Mouse (Mus musculus) intestine, postnatal 0 days (tissue): ENCODE results near the gene Isyna1. TPM values are rescaled to one million over a fixed set of nuclear protein-coding genes. Genes with fewer than 3 reads are reported as not detected.
"Not testable (repeated sequence)": the region's sequence is repeated elsewhere in the genome, so short reads cannot be mapped to it uniquely, and the experiment has no call there.

Source experiments
- ATAC-seq: fragments of 200-750 bp; cut with Nextera tagmentation; 2 replicates; pipeline ENCODE4 v1.8.0; 2017; ENCODE audit warnings: mild to moderate bottlenecking, moderate TSS enrichment, moderate library complexity
- H3K27ac ChIP-seq: fragments of 300-500 bp; sonication (generic); 2 replicates; pipeline ENCODE4 v1.5.1; 2014; ENCODE audit warnings: mild to moderate bottlenecking, low read depth, low read length, moderate library complexity
- H3K27me3 ChIP-seq: fragments of 300-500 bp; sonication (generic); replicated peaks from 2 replicates; pipeline ENCODE4 v1.6.1; 2014; ENCODE audit warnings: low read length, mixed read lengths; ENCODE audit not compliant: control insufficient read depth, insufficient read depth
- H3K36me3 ChIP-seq: fragments of 300-500 bp; sonication (generic); 2 replicates; pipeline ENCODE4 v1.6.1; 2014; ENCODE audit warnings: mild to moderate bottlenecking, moderate library complexity; ENCODE audit not compliant: control insufficient read depth, insufficient read depth
- H3K4me1 ChIP-seq: fragments of 300-500 bp; sonication (generic); replicated peaks from 2 replicates; pipeline ENCODE4 v1.6.1; 2014; ENCODE audit warnings: antibody characterized with exemption, low read length, mixed read lengths; ENCODE audit not compliant: control insufficient read depth, insufficient read depth
- H3K4me2 ChIP-seq: fragments of 300-500 bp; sonication (generic); replicated peaks from 2 replicates; pipeline ENCODE4 v1.6.1; 2014; ENCODE audit warnings: low read depth, mild to moderate bottlenecking, moderate library complexity
- H3K4me3 ChIP-seq: fragments of 300-500 bp; sonication (generic); 2 replicates; pipeline ENCODE4 v1.5.1; 2014; ENCODE audit warnings: low read depth, low read length
- H3K9ac ChIP-seq: fragments of 300-500 bp; sonication (generic); 2 replicates; pipeline ENCODE4 v1.6.1; 2014; ENCODE audit warnings: mild to moderate bottlenecking, low read depth, low read length
- H3K9me3 ChIP-seq: fragments of 300-500 bp; sonication (generic); 2 replicates; pipeline ENCODE4 v1.6.1; 2016; ENCODE audit warnings: mixed run types; ENCODE audit not compliant: control insufficient read depth
- CTCF ChIP-seq: sonication (generic); IDR thresholded peaks from 2 replicates; pipeline ENCODE4 v1.5.1; 2016; ENCODE audit warnings: low read depth, mild to moderate bottlenecking, control low read depth, antibody characterized with exemption, moderate library complexity
- WGBS: fragments of 180-500 bp; shearing (Covaris S2); extraction: QIAGEN DNeasy Blood & Tissue Kit; methylation state at CpG from one replicate; pipeline ENCODE4 v1.1.7; 2014; 5-methylcytosine and 5-hydroxymethylcytosine counted together
- polyA plus RNA-seq: library from polyadenylated mRNA; unstranded; fragments of >200 nt; fragmentation: Nextera tagmentation; extraction: Ambion mirVana; gene quantifications from 2 replicates; pipeline ENCODE4 v1.2.1, GENCODE M21; 2015

Isyna1 gene
- polyA plus RNA-seq, 1 experiment from 2014 or later: 21.0 TPM

DNA sequence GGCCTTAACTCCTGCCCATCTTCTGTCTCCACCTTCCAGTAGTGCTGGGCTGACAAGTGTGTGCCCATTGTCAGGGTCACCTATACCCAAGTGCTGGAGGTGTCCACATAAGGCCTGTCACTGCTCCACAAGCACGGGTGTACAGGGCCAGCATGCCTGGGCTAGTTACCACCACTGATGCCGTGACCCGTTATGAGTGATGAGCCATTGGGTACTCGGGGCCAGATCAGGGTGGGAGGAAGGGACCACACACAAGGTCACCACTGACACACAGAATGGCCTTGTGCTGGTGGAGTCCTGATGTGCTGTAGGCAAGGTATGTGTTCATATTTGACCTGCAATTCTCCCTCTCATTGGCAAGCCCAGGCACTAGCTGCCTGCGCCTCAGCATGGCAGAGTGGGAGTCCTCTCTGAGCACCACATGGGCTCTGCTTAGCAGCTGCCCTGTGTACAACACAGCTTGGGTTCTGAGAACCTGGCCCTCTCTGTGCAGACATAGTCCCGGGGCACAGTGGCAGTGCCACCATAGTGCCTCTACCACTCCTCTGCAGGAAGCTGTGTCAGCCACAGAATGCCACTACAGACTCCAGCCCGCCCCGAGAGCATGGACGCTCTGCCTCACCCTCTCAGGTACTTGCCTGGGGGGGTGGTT, 9.4 kb upstream of the Isyna1 start:
- no peak for ATAC-seq
- no peak for TF ChIP-seq CTCF
- peaks cover 84% of the 10 kb centered on the region for H3K36me3 ChIP-seq
- no peaks in the 10 kb centered on the region for H3K27me3 ChIP-seq
- H3K4me2 ChIP-seq: no peak overlapping the region
- H3K4me3 ChIP-seq: no peak overlapping the region
- 91% methylated on average over 9 of the region's 9 CpGs for WGBS
- no peak overlapping the region; the same call in 1 of the 2 replicates for H3K27ac ChIP-seq
- H3K9me3 ChIP-seq: no peaks in the 10 kb centered on the region
- no peak overlapping the region for H3K9ac ChIP-seq
- no peaks in the 10 kb centered on the region for H3K4me1 ChIP-seq

DNA sequence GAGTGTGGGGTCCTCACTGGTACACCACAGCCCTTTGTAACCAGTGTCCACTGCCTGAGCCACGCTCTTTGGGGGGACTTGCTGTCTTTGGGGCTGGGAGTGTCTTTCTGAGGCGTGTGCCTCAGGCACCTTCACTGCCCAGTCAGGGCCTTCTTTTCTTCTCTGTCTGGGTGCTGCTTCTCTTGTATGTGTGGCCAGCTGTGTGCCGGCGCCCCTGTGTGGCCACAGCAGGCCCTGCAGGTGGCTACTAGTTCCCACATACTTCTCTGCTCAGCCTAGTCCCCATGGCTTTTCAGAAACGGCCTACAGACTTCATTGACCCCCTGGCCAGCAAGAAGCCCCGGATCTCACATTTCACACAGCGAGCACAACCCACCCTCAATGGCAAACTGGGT, 8.9 kb upstream of the Isyna1 start:
- Histone ChIP-seq H3K4me1 (no peaks in the 10 kb centered on the region), H3K27me3 (no peaks in the 10 kb centered on the region), H3K27ac (no peak overlapping the region; the same call in 1 of the 2 replicates), H3K36me3 (peaks cover 85% of the 10 kb centered on the region), H3K9ac (no peak overlapping the region), H3K4me2 (no peak overlapping the region), H3K4me3 (no peak overlapping the region), H3K9me3 (no peaks in the 10 kb centered on the region)
- TF ChIP-seq CTCF: peak; percentile 86
- peak; percentile 62 for ATAC-seq
- WGBS: 40% methylated on average over 7 of the region's 7 CpGs

DNA sequence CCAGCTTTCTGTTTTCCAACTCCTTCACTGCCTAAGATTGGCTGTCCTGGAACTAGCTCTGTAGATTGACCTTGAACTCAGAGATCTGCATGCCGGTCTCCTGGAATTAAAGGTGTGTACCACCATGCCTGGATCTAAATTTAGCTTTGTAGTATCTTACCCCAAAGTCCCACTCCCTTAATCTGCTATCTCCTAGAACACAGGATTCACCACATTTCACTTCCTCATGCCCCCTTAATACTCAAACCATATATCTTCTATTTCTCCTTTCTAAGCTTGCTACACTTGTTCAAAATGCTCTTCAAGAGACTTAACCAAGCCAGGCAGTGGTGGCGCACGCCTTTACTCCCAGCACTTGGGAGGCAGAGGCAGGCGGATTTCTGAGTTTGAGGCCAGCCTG, 6.2 kb upstream of the Isyna1 start:
- not testable (repeated sequence) for H3K27ac ChIP-seq, ATAC-seq, H3K9ac ChIP-seq, H3K4me1 ChIP-seq, H3K27me3 ChIP-seq, H3K4me3 ChIP-seq, H3K4me2 ChIP-seq, H3K9me3 ChIP-seq
- 86% methylated on average over 4 of the region's 4 CpGs for WGBS
- H3K36me3 ChIP-seq: peaks cover 78% of the 10 kb centered on the region

DNA sequence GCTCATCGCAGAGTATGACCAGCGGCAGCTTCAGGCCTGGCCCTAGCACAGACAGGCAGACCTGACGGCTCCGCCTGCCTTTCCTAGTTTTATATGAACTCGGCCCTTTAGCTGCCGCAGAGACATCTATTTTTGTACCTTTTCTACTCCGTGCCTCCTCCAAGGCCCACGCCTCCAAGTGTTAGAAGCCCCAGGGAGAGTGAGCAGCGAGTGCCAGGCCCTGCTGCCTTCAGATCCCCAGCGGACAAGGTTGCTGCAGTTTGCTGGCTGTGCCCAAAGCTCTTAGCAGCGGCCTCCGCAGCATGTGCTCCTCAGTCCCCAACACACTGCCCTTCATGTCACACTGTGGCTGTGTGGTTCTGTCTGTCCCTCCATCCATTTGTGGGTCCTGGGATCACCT, 2.6 kb upstream of the Isyna1 start:
- no peak overlapping the region for H3K4me3 ChIP-seq
- H3K4me2 ChIP-seq: no peak overlapping the region
- H3K36me3 ChIP-seq: peaks cover 52% of the 10 kb centered on the region
- no peak for TF ChIP-seq CTCF
- H3K27me3 ChIP-seq: no peaks in the 10 kb centered on the region
- H3K4me1 ChIP-seq: peaks cover 11% of the 10 kb centered on the region; the same call in 1 of the 2 replicates
- no peaks in the 10 kb centered on the region for H3K9me3 ChIP-seq
- H3K9ac ChIP-seq: no peak overlapping the region
- WGBS: 89% methylated on average over 12 of the region's 12 CpGs
- no peak overlapping the region for H3K27ac ChIP-seq
- ATAC-seq: no peak

GRCm38 (mm10) chr8:70593173-70593572, 1.0 kb upstream of the Isyna1 start:
- Histone ChIP-seq H3K9ac (no peak overlapping the region; the same call in 1 of the 2 replicates), H3K27me3 (no peaks in the 10 kb centered on the region), H3K4me2 (peak overlapping the region; percentile 73; the same call in 1 of the 2 replicates), H3K36me3 (peaks cover 45% of the 10 kb centered on the region; the same call in 1 of the 2 replicates), H3K27ac (no peak overlapping the region), H3K4me1 (peaks cover 11% of the 10 kb centered on the region; the same call in 1 of the 2 replicates), H3K9me3 (no peaks in the 10 kb centered on the region), H3K4me3 (no peak overlapping the region)
- WGBS: 66% methylated on average over 8 of the region's 8 CpGs
- no peak for ATAC-seq
- TF ChIP-seq CTCF: no peak

DNA sequence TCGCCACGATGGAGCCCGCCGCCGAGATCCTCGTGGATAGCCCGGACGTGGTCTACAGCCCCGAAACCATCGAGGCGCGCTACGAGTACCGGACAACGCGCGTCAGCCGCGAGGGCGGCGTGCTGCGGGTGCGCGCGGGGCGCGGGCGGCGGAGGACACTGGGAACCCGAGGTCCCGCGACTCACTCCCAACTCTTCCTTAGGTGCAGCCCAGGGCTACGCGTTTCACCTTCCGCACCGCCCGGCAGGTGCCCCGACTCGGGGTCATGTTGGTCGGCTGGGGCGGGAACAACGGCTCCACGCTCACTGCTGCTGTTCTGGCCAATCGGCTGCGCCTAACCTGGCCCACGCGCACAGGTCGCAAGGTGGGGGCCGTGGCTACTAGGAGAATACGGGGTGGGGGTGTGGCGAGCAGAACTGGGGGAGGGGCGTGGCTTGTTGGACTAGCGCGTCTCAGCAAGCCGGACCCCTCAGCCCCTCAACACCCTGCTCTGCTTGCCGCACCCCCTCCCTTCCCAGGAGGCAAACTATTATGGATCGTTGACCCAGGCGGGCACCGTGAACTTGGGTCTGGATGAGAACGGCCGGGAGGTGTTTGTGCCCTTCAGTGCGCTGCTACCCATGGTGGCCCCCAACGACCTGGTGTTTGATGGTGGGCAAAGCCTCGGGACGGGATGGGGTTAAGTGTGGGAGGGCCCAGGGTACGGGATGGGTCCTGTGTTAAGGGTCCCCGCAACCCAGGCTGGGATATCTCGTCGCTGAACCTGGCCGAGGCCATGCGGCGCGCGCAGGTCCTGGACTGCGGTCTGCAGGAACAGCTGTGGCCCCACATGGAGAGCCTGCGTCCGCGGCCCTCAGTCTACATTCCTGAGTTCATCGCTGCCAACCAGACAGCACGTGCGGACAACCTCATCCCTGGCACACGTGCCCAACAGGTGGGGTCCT, 720 bp downstream of the Isyna1 start:
- Histone ChIP-seq H3K36me3 (peaks cover 41% of the 10 kb centered on the region; the same call in 1 of the 2 replicates), H3K27ac (no peak overlapping the region), H3K9me3 (no peaks in the 10 kb centered on the region), H3K9ac (peak overlapping the region; percentile 40; the same call in 1 of the 2 replicates), H3K4me2 (peak overlapping the region; percentile 73), H3K27me3 (no peaks in the 10 kb centered on the region), H3K4me3 (peak overlapping the region; percentile 40), H3K4me1 (peaks cover 11% of the 10 kb centered on the region; the same call in 1 of the 2 replicates)
- peak; percentile 25 for ATAC-seq
- 12% methylated on average over 81 of the region's 82 CpGs for WGBS
- no peak for TF ChIP-seq CTCF
